Mouse (Mus musculus) G1E (cell line): ENCODE measurements around the gene Avil. TPM values are rescaled to one million over a fixed set of nuclear protein-coding genes. Genes with fewer than 3 reads are reported as not detected.
A peak's percentile ranks its signal among the peaks of the same experiment; 100 is the strongest.

ENCODE experiments used
- ATAC-seq: 2 replicates; pipeline ENCODE4 v1.8.0; 2016; ENCODE audit warnings: mild to moderate bottlenecking; ENCODE audit not compliant: insufficient number of reproducible peaks, poor library complexity, low FRiP score, severe bottlenecking; ENCODE audit errors: extremely low read depth
- DNase-seq: peaks from one replicate; pipeline ENCODE4 v3.0.0; 2012; ENCODE audit warnings: low spot score
- H3K27me3 ChIP-seq: 2 replicates; pipeline ENCODE4 v1.6.1; 2012; ENCODE audit warnings: mild to moderate bottlenecking, low read length, inconsistent platforms; ENCODE audit not compliant: insufficient read depth
- H3K36me3 ChIP-seq: replicated peaks from 2 replicates; pipeline ENCODE3; 2012; ENCODE audit warnings: mild to moderate bottlenecking, inconsistent platforms
- H3K4me1 ChIP-seq: 2 replicates; pipeline ENCODE4 v1.6.1; 2012; ENCODE audit warnings: low read depth, low read length, inconsistent platforms, mixed read lengths; ENCODE audit not compliant: insufficient read depth
- H3K4me3 ChIP-seq: 2 replicates; pipeline ENCODE4 v1.5.1; 2012; ENCODE audit warnings: low read depth, mild to moderate bottlenecking, inconsistent platforms, low read length, moderate library complexity, mixed read lengths
- H3K9me3 ChIP-seq: replicated peaks from 2 replicates; pipeline ENCODE4 v1.6.1; 2012; ENCODE audit warnings: inconsistent platforms
- CTCF ChIP-seq: IDR thresholded peaks from 2 replicates; pipeline ENCODE4 v1.5.1; 2012; ENCODE audit warnings: low read depth, low read length, inconsistent platforms, mixed read lengths
- GATA1 ChIP-seq: IDR thresholded peaks from 2 replicates; pipeline ENCODE4 v1.6.1; 2012; ENCODE audit warnings: borderline replicate concordance, low read length, inconsistent platforms, mixed read lengths
- GATA2 ChIP-seq: IDR thresholded peaks from 2 replicates; pipeline ENCODE4 v1.6.1; 2012; ENCODE audit warnings: low read depth, low read length, inconsistent platforms, borderline replicate concordance
- POLR2AphosphoS5 ChIP-seq: IDR thresholded peaks from 2 replicates; pipeline ENCODE4 v1.6.1; 2012; ENCODE audit warnings: low read depth, low read length, inconsistent platforms; ENCODE audit not compliant: insufficient replicate concordance
- TAL1 ChIP-seq: conservative IDR thresholded peaks from 2 replicates; pipeline ENCODE4 v1.6.1; 2012; ENCODE audit warnings: low read depth, low read length, inconsistent platforms, mixed read lengths
- polyA plus RNA-seq: library from polyadenylated mRNA; stranded (reverse); fragments of >175 nt; gene quantifications from 2 replicates; pipeline ENCODE4 v1.2.3, GENCODE M21; 2012
- total RNA-seq, 2 experiments: library from RNA; stranded (forward) in 1 of 2; stranded (reverse) in 1 of 2; fragments of 200-1000 nt in 1 of 2; fragments of >200 nt in 1 of 2; fragmentation: Nextera tagmentation in 1 of 2; gene quantifications; 2 replicates each; pipeline ENCODE4 v1.2.3; 2014 to 2017

Gene Avil
- total and polyA plus RNA-seq, 3 experiments: 0.05 TPM; not detected in 2

GRCm38 (mm10) chr10:126972988-126973387 is 27.5 kb upstream of the Avil start:
- Histone ChIP-seq H3K27me3 (peaks cover 56% of the 10 kb centered on the region), H3K4me3 (no peak overlapping the region), H3K4me1 (peaks cover 17% of the 10 kb centered on the region), H3K36me3 (no peaks in the 10 kb centered on the region), H3K9me3 (no peaks in the 10 kb centered on the region)
- ATAC-seq (no peak), DNase-seq (no peak)
- TF ChIP-seq POLR2AphosphoS5 (no peak), GATA1 (no peak), CTCF (no peak), GATA2 (no peak), TAL1 (no peak)

GRCm38 (mm10) chr10:126975706-126976105 is 24.8 kb upstream of the Avil start:
- no peaks in the 10 kb centered on the region for H3K9me3 ChIP-seq
- TF ChIP-seq TAL1 (no peak), POLR2AphosphoS5 (no peak), GATA2 (no peak), CTCF (no peak), GATA1 (no peak)
- H3K36me3 ChIP-seq: peaks cover 6% of the 10 kb centered on the region
- H3K4me3 ChIP-seq: no peak overlapping the region
- H3K4me1 ChIP-seq: peaks cover 31% of the 10 kb centered on the region
- DNase-seq (no peak), ATAC-seq (no peak)
- H3K27me3 ChIP-seq: peaks cover 54% of the 10 kb centered on the region

- no peaks in the 10 kb centered on the region for H3K9me3 ChIP-seq
- H3K36me3 ChIP-seq: peaks cover 16% of the 10 kb centered on the region
- ATAC-seq (no peak), DNase-seq (no peak)
- peaks cover 44% of the 10 kb centered on the region for H3K27me3 ChIP-seq
- TF ChIP-seq TAL1 (no peak), GATA1 (no peak), POLR2AphosphoS5 (no peak), CTCF (no peak), GATA2 (no peak)
- H3K4me3 ChIP-seq: no peak overlapping the region
- H3K4me1 ChIP-seq: peaks cover 38% of the 10 kb centered on the region
These were observed 23.4 kb upstream of the Avil start for GRCm38 (mm10) chr10:126977076-126977475.

GRCm38 (mm10) chr10:126978277-126978994 is 22.1 kb upstream of the Avil start, which contains the start of gene Ctdsp2:
Gene Ctdsp2, plus strand, starts transcription at chr10:126978717.
- no peak for TF ChIP-seq GATA2
- TF ChIP-seq CTCF: no peak
- no peak for TF ChIP-seq POLR2AphosphoS5
- no peak for TF ChIP-seq TAL1
- no peak for TF ChIP-seq GATA1
- Histone ChIP-seq H3K27me3 (peaks cover 33% of the 10 kb centered on the region), H3K4me1 (peaks cover 46% of the 10 kb centered on the region), H3K4me3 (peak within 1 kb of the TSS; percentile 87), H3K36me3 (peaks cover 29% of the 10 kb centered on the region), H3K9me3 (no peaks in the 10 kb centered on the region)
- ATAC-seq: peak; percentile 90
- DNase-seq: peak; percentile 99

- Histone ChIP-seq H3K9me3 (no peaks in the 10 kb centered on the region), H3K36me3 (peaks cover 36% of the 10 kb centered on the region), H3K4me1 (peaks cover 53% of the 10 kb centered on the region), H3K27me3 (peaks cover 28% of the 10 kb centered on the region), H3K4me3 (peak overlapping the region; percentile 87)
- no peak for ATAC-seq
- TF ChIP-seq POLR2AphosphoS5 (no peak), GATA1 (no peak), CTCF (no peak), TAL1 (no peak), GATA2 (no peak)
- DNase-seq: peak; percentile 68
These were observed 21.3 kb upstream of the Avil start for GRCm38 (mm10) chr10:126979121-126979635.

- Histone ChIP-seq H3K4me1 (peaks cover 58% of the 10 kb centered on the region), H3K27me3 (peaks cover 25% of the 10 kb centered on the region), H3K4me3 (peak overlapping the region; percentile 87), H3K9me3 (no peaks in the 10 kb centered on the region), H3K36me3 (peaks cover 41% of the 10 kb centered on the region)
- DNase-seq (peak; percentile 52), ATAC-seq (no peak)
- TF ChIP-seq POLR2AphosphoS5: no peak
These were observed 20.8 kb upstream of the Avil start for GRCm38 (mm10) chr10:126979636-126980151.
